Mouse (Mus musculus) cortical plate, adult 2 months (tissue): Measurements from ENCODE around the gene Slc9a8.

Experiments
- CTCF ChIP-seq: fragments of 200-500 bp; IDR thresholded peaks from 2 replicates; pipeline ENCODE4 v1.5.1; 2011; ENCODE audit warnings: mild to moderate bottlenecking, control low read depth, low read length; ENCODE audit not compliant: insufficient read depth; ENCODE audit errors: extremely low read depth
- POLR2A ChIP-seq: fragments of 200-500 bp; IDR thresholded peaks from 2 replicates; pipeline ENCODE4 v1.6.1; 2011; ENCODE audit warnings: mild to moderate bottlenecking, low read length, control low read depth; ENCODE audit not compliant: insufficient read depth; ENCODE audit errors: extremely low read depth

DNA sequence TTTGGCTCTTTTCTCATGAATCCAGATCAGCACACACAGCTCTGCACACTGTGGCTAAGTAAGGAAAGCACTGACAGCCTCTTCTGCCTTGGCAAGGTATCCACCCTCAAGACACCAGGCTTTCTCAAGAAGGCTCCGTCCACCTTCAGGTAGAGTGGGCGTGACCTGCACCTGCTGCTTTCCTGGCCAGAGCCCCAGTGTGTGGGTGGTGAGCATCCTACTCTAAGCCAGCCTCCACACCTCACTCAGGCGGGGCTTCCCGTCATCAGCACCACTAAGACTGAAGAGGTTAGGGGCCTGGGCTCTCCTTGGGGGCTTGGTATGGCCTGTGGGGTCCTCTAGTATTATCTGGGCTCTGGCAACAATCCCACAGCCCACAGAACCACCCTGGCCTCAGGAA lies 65.1 kb downstream of the Slc9a8 start:
- no peak for TF ChIP-seq CTCF
- TF ChIP-seq POLR2A, result no peak
